Mouse (Mus musculus) CH12.LX (cell line): ENCODE measurements around the gene Pdp2. TPM values are rescaled to one million over a fixed set of nuclear protein-coding genes. Genes with fewer than 3 reads are reported as not detected.

Source experiments
- DNase-seq: peaks from one replicate; pipeline ENCODE4 v3.0.0-alpha.2; 2013; ENCODE audit errors: extremely low read depth
- H3K27ac ChIP-seq: 2 replicates; pipeline ENCODE4 v1.5.1; 2012; ENCODE audit warnings: low read depth, mild to moderate bottlenecking, control low read depth, moderate library complexity; ENCODE audit not compliant: insufficient read depth
- H3K27me3 ChIP-seq: replicated peaks from 2 replicates; pipeline ENCODE3; 2012; ENCODE audit warnings: inconsistent platforms
- H3K36me3 ChIP-seq, 2 experiments: replicated peaks in 1 of 2; 2 replicates each; pipeline versions ENCODE3 to v1.6.1; 2012; ENCODE audit warnings: inconsistent platforms in 1 of 2, low read length in 1 of 2, mild to moderate bottlenecking in 1 of 2, mixed read lengths in 1 of 2, moderate library complexity in 1 of 2; ENCODE audit not compliant: control insufficient read depth in 1 of 2, insufficient read depth in 1 of 2
- H3K4me1 ChIP-seq, 2 experiments: 2 replicates each; pipeline ENCODE4 v1.6.1; 2012; ENCODE audit warnings: inconsistent platforms in 1 of 2, moderate library complexity in 1 of 2; ENCODE audit not compliant: insufficient read depth in 2 of 2, control insufficient read depth in 1 of 2
- H3K4me2 ChIP-seq: 2 replicates; pipeline ENCODE4 v1.6.1; 2012; ENCODE audit warnings: low read depth, mild to moderate bottlenecking, control low read depth; ENCODE audit not compliant: poor library complexity, insufficient read depth, severe bottlenecking
- H3K4me3 ChIP-seq, 3 experiments: fragments of 150-350 bp in 1 of 3; sonication (generic) in 1 of 3; replicated peaks in 1 of 3; 2 replicates each; pipeline versions ENCODE3 to v1.5.1; 2011 to 2012; ENCODE audit warnings: low read depth in 2 of 3, low read length in 2 of 3, mild to moderate bottlenecking in 2 of 3, moderate library complexity in 2 of 3, control low read depth in 1 of 3, improper control_type of control experiment in 1 of 3, inconsistent platforms in 1 of 3, mixed read lengths in 1 of 3; ENCODE audit not compliant: poor library complexity in 1 of 3
- H3K79me2 ChIP-seq: replicated peaks from 2 replicates; pipeline ENCODE4 v1.6.1; 2012; ENCODE audit warnings: mild to moderate bottlenecking, moderate library complexity; ENCODE audit not compliant: control insufficient read depth, poor library complexity, insufficient read depth, severe bottlenecking; ENCODE audit errors: extremely low read depth
- H3K9ac ChIP-seq: 2 replicates; pipeline ENCODE4 v1.6.1; 2012; ENCODE audit warnings: low read depth, mild to moderate bottlenecking, control low read depth, moderate library complexity; ENCODE audit not compliant: insufficient read depth
- H3K9me3 ChIP-seq: replicated peaks from 2 replicates; pipeline ENCODE3; 2012; ENCODE audit warnings: low read length, inconsistent platforms, mixed read lengths
- BHLHE40 ChIP-seq: IDR thresholded peaks from 2 replicates; pipeline ENCODE4 v1.6.1; 2011; ENCODE audit warnings: mild to moderate bottlenecking, low read depth, low read length, improper control_type of control experiment
- CHD1 ChIP-seq: IDR thresholded peaks from 2 replicates; pipeline ENCODE4 v1.6.1; 2012; ENCODE audit warnings: low read depth, low read length, improper control_type of control experiment, inconsistent platforms
- CTCF ChIP-seq, 2 experiments: IDR thresholded peaks in 1 of 2; conservative IDR thresholded peaks in 1 of 2; 2 replicates each; pipeline ENCODE4 v1.5.1; 2011 to 2012; ENCODE audit warnings: low read depth in 2 of 2, low read length in 2 of 2, improper control_type of control experiment in 1 of 2, inconsistent platforms in 1 of 2, mild to moderate bottlenecking in 1 of 2, moderate library complexity in 1 of 2
- ETS1 ChIP-seq: conservative IDR thresholded peaks from 2 replicates; pipeline ENCODE4 v1.6.1; 2012; ENCODE audit warnings: low read depth, mild to moderate bottlenecking, inconsistent platforms, low read length, improper control_type of control experiment, moderate library complexity
- HCFC1 ChIP-seq: IDR thresholded peaks from 2 replicates; pipeline ENCODE4 v1.6.1; 2012; ENCODE audit warnings: low read depth, mild to moderate bottlenecking, inconsistent platforms, low read length, improper control_type of control experiment
- KAT2A ChIP-seq: IDR thresholded peaks from 2 replicates; pipeline ENCODE4 v1.6.1; 2012; ENCODE audit warnings: low read length, improper control_type of control experiment, inconsistent platforms; ENCODE audit not compliant: insufficient replicate concordance
- MAFK ChIP-seq: IDR thresholded peaks from 2 replicates; pipeline ENCODE4 v1.6.1; 2011; ENCODE audit warnings: low read length, improper control_type of control experiment; ENCODE audit not compliant: insufficient replicate concordance
- MEF2A ChIP-seq: IDR thresholded peaks from 2 replicates; pipeline ENCODE4 v1.6.1; 2014; ENCODE audit warnings: low read depth, mild to moderate bottlenecking, inconsistent platforms, low read length, improper control_type of control experiment, borderline replicate concordance
- NELFE ChIP-seq: IDR thresholded peaks from 2 replicates; pipeline ENCODE4 v1.6.1; 2011; ENCODE audit warnings: low read depth, low read length, improper control_type of control experiment
- NRF1 ChIP-seq: IDR thresholded peaks from 2 replicates; pipeline ENCODE4 v1.6.1; 2014; ENCODE audit warnings: low read depth, mild to moderate bottlenecking, inconsistent platforms, low read length, improper control_type of control experiment, moderate library complexity
- PAX5 ChIP-seq: IDR thresholded peaks from 2 replicates; pipeline ENCODE4 v1.6.1; 2012; ENCODE audit warnings: low read length, inconsistent platforms, mixed read lengths
- USF2 ChIP-seq: conservative IDR thresholded peaks from 2 replicates; pipeline ENCODE4 v1.6.1; 2011; ENCODE audit warnings: low read depth, low read length, improper control_type of control experiment
- dilution Hi-C: fragments of 300-500 bp; cut with MboI; formaldehyde crosslinking; loops from 2 replicates; pipeline ENCODE4 v1.14.3; 2020; ENCODE audit warnings: low sequenced_read_pairs; ENCODE audit not compliant: extremely low pct_unique_long_range_greater_than_20kb, extremely low pct_ligation_motif_present
- in situ Hi-C: fragments of 300-500 bp; cut with MboI; formaldehyde crosslinking; loops from 3 replicates; pipeline ENCODE4 v1.14.3; 2019; ENCODE audit warnings: low sequenced_read_pairs, low pct_ligation_motif_present, low pct_unique_long_range_greater_than_20kb, mixed read lengths
- polyA plus RNA-seq: library from polyadenylated mRNA; unstranded; fragments of >175 nt; gene quantifications from 2 replicates; pipeline ENCODE4 v1.2.1, GENCODE M21; 2012; ENCODE audit warnings: low read depth; ENCODE audit not compliant: insufficient read length
- total RNA-seq, 2 experiments: library from RNA; depleted of rRNA; stranded (reverse); fragments of 300-350 nt in 1 of 2; fragments of >200 nt in 1 of 2; gene quantifications; 2 replicates each; pipeline ENCODE4 v1.2.3; 2012 to 2014

The Pdp2 gene
- total and polyA plus RNA-seq, 3 experiments, result 7.6 to 9.6 (median 8.7) TPM

- Histone ChIP-seq H3K79me2 (peaks cover 7% of the 10 kb centered on the region; the same call in 1 of the 2 replicates), H3K4me3 (no peak overlapping the region), H3K27me3 (no peaks in the 10 kb centered on the region), H3K27ac (no peak overlapping the region), H3K36me3 (peaks cover 23 to 54% of the 10 kb centered on the region in 2 experiments), H3K4me1 (peaks cover 3 to 27% of the 10 kb centered on the region in 2 experiments; a peak in 2 of 4 replicates), H3K9ac (no peak overlapping the region), H3K9me3 (no peaks in the 10 kb centered on the region), H3K4me2 (no peak overlapping the region)
- in situ Hi-C loops, result no loop called here
- TF ChIP-seq MEF2A (no peak), MAFK (peak; percentile 29; the same call in 1 of the 2 replicates)
- dilution Hi-C loops, result no loop called here
- DNase-seq, result no peak
Observed at GRCm38 (mm10) chr8:104595773-104596536, 4.7 kb downstream of the Pdp2 start.

GRCm38 (mm10) chr8:104597656-104598055, 6.4 kb downstream of the Pdp2 start:
- H3K4me2 ChIP-seq, result no peak overlapping the region
- in situ Hi-C loops, result no loop called here
- peaks cover under 1 to 18% of the 10 kb centered on the region in 2 experiments; a peak in 2 of 4 replicates for H3K4me1 ChIP-seq
- peaks cover 2% of the 10 kb centered on the region; the same call in 1 of the 2 replicates for H3K79me2 ChIP-seq
- H3K27ac ChIP-seq, result no peak overlapping the region
- peaks cover 23 to 54% of the 10 kb centered on the region in 2 experiments for H3K36me3 ChIP-seq
- dilution Hi-C loops, result no loop called here
- TF ChIP-seq MEF2A, result no peak
- H3K27me3 ChIP-seq, result no peaks in the 10 kb centered on the region
- H3K9me3 ChIP-seq, result no peaks in the 10 kb centered on the region
- DNase-seq, result no peak
- no peak overlapping the region for H3K9ac ChIP-seq
- H3K4me3 ChIP-seq, result no peak overlapping the region

- no peak overlapping the region for H3K27ac ChIP-seq
- H3K4me2 ChIP-seq, result no peak overlapping the region
- H3K4me1 ChIP-seq, result peaks cover 0 to 18% of the 10 kb centered on the region in 2 experiments; a peak in 2 of 4 replicates
- no peaks in the 10 kb centered on the region for H3K27me3 ChIP-seq
- no peak for DNase-seq
- no peak for TF ChIP-seq NRF1
- no peak for TF ChIP-seq KAT2A
- TF ChIP-seq ETS1, result no peak
- TF ChIP-seq CHD1, result no peak
- TF ChIP-seq HCFC1, result no peak
- no peak for TF ChIP-seq CTCF (conservative IDR thresholded peaks at IDR 0.05 in 1 of 2, IDR thresholded peaks at IDR 0.05 in 1 of 2; ENCODE audit: low read depth in 2 of 2, low read length in 2 of 2)
- no peak for TF ChIP-seq NELFE
- no peak for TF ChIP-seq BHLHE40
- no peak for TF ChIP-seq PAX5
- no peak for TF ChIP-seq USF2
- no peak overlapping the region for H3K4me3 ChIP-seq
- in situ Hi-C loops, result no loop called here
- H3K36me3 ChIP-seq, result peaks cover 21 to 50% of the 10 kb centered on the region in 2 experiments
- dilution Hi-C loops, result no loop called here
- 0 out of 2 replicates have a peak, but pooled peaks cover 2% of the 10 kb centered on the region for H3K79me2 ChIP-seq
- no peaks in the 10 kb centered on the region for H3K9me3 ChIP-seq
- no peak overlapping the region for H3K9ac ChIP-seq
Observed at GRCm38 (mm10) chr8:104598496-104598895, 7.2 kb downstream of the Pdp2 start.
